Mouse (Mus musculus) gastrocnemius, postnatal 36 days (tissue): ENCODE measurements around the gene Manbal. TPM values are rescaled to one million over a fixed set of nuclear protein-coding genes. Genes with fewer than 3 reads are reported as not detected.

Source experiments
- DNase-seq, 2 experiments: peaks; one replicate each; pipeline ENCODE4 v3.0.0; 2022
- intact Hi-C: fragments of 180-260 bp; cut with DNase I; formaldehyde crosslinking; loops from one replicate; pipeline ENCODE4 v1.15.1; 2025
- long read RNA-seq, 2 experiments: library from polyadenylated mRNA; stranded (forward); transcript quantifications; one replicate each; pipeline ENCODE4 v2.0.0; 2021
- total RNA-seq, 2 experiments: library from RNA; stranded (reverse); gene quantifications; 2 replicates each; pipeline ENCODE4 v1.2.3; 2021

Gene Manbal
- 10 to 100 TPM; 15.3 to 15.6 TPM for total RNA-seq
- long read RNA-seq, experiment 1, transcript Manbal-201 (3 exons, 1,107 nt), result major isoform, 23 of 32 reads
- long read RNA-seq, experiment 1, partial matches to known transcripts, result 6 of 32 reads
- long read RNA-seq, experiment 1, other reads (novel, unspliced or antisense), result 3 of 32 reads
- long read RNA-seq, experiment 2, transcript Manbal-201 (3 exons, 1,107 nt), result major isoform, 24 of 41 reads
- long read RNA-seq, experiment 2, partial matches to known transcripts, result 14 of 41 reads
- long read RNA-seq, experiment 2, other reads (novel, unspliced or antisense), result 3 of 41 reads

DNA sequence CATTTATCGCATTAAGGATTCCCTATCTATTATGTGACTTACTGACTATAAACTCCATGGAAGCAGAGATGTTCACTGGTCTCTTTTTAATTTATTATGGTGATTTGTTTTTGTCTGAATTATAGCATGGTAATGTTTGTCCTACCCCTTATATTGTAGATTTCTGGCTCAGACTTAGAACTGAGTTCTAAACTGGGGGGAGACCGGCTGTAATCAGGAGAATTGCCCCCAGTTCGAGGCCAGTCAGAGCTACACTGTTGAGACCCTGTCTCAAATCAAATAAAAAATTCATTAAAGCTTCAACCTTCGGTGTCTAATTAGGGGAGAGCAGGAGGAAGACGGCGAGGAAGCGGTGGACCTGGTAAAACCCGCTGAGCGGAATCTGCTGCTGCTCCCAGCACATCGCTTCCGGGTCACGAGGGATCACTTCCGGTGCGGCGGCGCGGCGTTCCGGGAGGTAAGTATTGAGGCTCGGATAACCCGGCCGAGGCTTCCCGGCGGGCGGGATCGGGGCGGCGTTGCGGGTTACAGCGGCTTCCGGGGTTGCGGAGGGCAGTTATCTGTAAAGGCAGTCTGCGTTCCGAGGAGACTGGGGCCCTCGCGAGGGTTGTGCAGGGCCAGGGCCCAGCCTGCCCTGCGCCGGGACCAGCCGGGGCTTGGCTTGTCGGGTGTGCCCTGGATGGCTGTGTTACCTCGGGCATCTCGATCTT is at the start of gene Manbal:
Gene Manbal (plus strand): TSS at position 411 of the 710 bp plus-strand sequence.
- DNase-seq, result peak; percentile 97
- intact Hi-C loops, result no loop called here

DNA sequence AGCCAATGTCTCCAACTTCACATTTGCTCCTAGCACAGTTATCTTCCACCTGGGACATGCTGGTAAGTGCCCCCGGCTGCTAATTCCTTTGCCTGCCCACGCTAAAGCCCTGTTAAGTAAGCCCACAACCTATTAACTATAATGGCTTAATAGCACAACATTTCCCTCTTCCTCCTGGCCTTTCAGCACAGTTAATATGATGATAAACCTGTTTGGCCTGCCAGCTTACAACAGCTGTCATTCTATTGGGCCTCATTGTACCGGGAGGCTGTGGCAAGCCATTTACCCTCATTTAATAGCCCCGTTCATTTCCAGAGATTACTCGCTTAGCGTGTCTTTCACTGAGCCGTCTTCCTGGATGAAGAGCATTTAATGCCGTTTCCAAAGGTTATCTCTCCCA is 47.3 kb upstream of the Manbal start:
- intact Hi-C loops, result no loop called here
- no peak for DNase-seq

DNA sequence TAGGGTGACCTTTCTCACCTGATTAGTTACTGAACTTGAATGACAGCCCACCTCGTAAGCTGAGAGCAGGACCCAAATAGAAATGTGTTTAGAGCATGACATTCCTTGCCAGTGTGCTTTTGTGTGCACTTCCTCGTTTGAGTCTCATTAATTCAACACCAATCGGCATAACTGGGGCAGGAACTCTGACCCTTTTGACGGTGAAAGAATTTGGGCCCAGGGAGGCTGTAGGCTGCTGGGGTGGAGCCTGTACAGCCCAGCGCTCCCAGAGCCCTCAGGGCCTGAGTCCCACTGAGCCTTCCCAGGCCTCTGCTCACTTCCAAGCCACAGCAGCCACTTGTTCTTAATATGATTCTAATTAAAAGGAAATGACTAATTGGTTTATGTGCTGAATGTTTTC is 46.5 kb upstream of the Manbal start:
- no peak for DNase-seq
- intact Hi-C loops, result no loop called here

DNA sequence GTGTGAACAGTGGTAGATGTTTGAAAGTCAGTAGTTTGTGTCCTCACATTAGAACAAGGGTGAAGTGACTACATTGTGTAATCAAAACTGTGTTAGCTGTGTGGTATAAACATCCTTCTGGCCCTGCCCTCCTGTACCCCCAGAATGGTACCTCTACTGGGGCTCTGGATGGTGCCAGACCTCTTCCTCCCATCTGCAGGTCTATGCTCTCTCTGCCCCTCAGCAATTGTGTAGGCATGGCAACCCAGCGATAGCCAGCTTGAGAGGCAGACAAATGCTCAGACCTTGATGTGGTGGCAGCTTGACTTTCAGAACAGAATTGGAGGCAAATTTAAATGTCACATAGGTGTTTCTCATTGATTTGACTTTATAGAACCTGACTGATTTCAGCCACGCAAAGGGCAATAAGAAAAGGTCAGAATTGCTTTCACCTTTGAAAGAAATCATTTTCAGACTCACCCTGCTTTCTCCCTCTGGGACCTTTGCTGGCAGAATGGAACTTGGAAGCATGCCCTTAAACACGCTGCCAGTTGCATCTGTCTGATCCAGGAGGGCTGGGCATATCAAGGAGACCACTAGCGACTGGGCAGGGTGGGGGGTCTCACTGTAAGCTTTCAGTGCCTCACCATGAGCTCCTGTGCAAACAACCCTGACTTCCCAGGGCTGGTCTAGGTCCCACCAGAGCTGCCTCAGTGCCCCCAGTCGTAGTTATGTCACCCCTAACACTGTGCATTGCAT is 45.2 kb upstream of the Manbal start:
- intact Hi-C loops, result no loop called here
- DNase-seq, result no peak

DNA sequence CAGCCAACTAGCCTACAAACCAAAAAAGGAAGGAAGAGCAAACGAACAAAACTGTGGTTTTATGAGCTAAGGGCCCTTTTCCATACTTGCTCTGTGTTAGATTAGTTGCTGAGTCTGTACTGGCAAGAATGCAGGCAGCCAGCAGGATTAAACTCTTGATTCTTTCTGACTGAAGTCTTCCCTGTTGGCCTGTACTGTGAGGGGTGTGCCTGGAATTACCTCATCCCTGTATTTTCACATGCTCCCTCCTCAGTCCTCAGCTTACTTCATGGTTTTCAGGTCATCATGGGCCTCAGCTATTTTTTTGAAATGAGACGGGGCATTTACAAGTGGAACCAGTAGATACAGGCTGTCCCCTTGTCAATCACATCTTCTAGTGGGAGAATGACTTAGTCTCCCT is 42.2 kb upstream of the Manbal start:
- intact Hi-C loops, result no loop called here
- no peak for DNase-seq

DNA sequence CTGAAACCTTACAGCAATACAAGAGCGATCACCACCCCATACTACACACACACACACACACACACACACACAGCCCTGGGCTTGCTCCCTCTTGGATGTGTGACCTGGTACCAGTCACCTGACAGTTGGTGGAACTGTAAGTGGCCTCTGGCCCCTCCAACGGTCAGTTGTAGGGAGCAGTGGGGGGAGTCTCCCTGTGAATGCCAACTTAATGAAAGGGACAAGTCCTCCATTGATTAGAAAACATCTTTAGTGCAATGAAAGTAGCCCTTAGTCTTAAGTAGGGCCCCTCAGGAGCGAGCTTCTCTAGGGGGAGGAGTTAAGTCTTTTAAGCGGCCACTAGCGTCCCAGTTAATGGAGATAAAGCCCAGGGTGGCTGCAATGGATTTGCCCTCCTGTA is 39.3 kb upstream of the Manbal start:
- DNase-seq, result no peak
- intact Hi-C loops, result no loop called here

DNA sequence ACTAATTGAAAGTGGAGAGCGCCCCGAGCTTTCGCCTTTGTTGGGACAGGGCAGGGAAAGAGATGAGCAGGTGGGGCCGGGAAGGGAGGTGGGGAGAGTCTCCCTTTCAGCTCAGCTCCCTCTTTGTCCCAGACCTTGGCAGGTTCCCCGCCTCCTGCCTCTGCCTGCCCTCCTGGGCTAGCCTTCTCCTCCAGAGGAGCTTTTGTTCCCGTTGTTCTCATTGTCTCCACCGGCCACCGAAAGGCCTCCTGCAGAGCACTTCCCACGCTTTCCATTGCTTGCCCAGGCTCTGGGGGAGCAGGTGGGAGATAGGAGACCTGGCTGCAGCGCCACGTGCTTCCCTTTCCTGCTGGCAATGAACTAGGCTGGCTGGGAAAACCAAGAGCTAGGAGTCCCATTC is 38.8 kb upstream of the Manbal start:
- DNase-seq, result no peak
- intact Hi-C loops, result no loop called here

DNA sequence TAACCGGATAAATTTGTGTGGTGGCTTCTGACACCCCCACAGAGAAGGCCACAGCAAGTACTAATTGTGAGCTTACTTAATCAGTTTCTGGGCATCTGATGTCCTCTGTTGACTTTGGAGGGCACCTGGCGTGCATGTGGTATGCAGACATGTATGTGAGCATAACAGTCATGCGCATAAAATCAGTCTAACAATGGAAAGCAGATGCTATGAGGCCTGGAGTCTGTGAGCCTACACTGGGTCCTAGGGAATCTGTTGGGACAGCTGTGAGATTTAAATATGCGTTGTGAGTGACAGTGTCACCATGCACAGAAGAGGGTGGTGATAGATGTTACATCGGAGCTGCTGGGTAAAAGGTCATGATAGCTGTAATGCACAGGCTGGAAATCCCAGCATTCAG is 35.3 kb upstream of the Manbal start:
- DNase-seq, result no peak
- intact Hi-C loops, result no loop called here

DNA sequence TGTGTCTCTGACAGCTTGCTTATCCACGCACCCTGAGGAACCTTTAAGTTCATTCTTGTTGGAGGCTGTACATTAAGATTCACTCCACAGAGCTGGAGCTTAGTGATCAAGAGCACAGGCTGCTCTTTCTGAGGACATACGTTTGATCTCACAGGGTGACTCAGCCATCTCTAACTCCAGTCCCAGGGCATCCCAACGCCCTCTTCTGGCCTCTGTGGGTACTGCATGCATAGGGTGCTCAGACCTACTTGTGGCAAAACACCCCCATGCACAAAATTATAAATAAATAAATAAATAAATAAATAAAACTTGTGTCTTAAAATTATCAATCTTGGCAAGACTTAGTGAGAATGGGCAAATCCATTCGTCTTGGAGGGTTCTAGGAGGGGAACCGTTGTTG is 28.7 kb upstream of the Manbal start:
- intact Hi-C loops, result loop anchor here (2.0 kb wide), 1 partner anchor 50 kb away; no protein-coding TSS in a partner anchor
- peak; percentile 54 to 58 for DNase-seq

DNA sequence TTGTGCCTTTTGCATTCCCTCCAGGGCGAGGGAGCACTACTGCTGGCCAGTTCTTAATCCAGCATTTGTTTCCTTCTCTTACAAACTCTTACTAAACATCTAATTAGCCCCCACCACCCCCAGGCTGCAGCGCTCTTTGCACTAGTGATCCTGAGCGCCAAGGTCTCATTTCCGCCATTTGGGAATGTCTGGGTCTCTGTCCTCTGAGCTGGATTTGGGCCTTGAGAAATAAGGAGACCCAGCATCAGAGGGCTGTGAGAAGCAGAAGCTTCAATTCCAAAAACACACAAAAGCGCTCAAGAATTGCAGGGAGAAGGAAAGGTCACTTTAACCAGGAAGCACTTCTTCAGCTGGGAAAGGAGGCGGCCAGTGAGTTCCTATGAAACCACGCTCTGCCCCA is 27.9 kb upstream of the Manbal start:
- DNase-seq, result no peak
- intact Hi-C loops, result loop anchor here (2.0 kb wide), 1 partner anchor 51 kb away; no protein-coding TSS in a partner anchor

DNA sequence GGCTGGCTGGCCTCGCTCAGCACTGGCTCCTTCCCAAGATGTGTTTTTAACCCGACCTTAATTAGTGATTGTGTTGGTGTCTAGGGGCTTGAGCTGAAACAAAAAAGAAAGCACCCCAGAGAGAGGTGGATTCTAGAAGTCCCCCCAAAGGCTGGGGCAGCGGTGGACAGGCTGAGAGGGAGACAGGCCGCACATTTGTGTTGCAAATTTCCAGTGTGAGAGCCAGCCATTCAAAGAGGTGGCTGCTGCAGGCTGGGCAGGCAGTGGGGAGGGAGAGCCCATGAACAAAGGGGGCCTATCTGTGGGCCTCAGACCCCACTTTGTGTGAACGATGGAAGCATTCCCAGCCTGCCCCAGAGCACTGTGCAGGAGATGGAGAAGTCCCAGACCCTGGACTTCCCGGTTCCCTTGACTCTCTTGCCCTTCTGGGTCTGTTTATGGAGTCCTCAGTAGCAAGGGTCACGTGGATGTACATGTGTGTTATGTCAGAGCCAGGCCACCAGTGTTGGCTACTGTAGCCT is 27.1 kb upstream of the Manbal start:
- intact Hi-C loops, result loop anchor here (2.0 kb wide), 1 partner anchor 233 kb away; no protein-coding TSS in a partner anchor

DNA sequence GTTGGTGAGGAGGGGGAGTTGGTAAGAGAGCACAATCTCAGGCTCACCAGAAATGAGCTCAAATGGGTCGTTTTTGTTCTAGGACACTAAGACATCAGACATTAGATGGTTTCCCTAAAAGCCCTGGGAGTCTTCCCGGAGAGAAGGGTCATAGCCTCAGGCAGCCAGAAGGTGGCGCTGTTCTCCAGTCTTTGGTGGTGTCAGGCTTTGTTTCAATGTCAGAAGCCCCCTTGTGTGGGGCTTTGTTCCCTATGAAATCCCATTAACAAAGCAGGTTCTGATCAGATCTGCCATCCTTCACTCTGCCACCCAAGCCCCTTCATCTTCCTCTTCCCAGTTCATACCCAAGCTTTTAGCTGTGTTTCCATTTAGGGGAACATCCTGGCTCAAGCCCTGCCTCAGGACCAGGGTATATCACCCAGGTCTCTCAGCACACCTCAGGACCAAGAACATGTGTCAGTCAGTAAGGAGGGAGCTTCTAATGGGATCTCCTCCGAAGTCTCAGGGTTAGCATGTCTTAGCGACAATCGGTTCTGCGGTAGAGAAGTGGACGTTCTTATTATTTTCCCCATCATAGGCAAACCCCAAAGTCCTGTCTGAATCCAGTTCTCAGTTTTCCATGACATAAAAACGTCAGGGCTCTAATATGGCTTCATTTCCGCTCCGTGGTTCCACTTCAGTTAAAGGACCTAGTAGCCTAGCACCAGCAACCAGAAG is 25.7 kb upstream of the Manbal start:
- peak; percentile 49 to 57 for DNase-seq
- intact Hi-C loops, result loop anchor here (2.0 kb wide), 1 partner anchor 231 kb away; no protein-coding TSS in a partner anchor

More for the DNA sequence above, 27.1 kb upstream of the Manbal start:
- DNase-seq, result no peak

DNA sequence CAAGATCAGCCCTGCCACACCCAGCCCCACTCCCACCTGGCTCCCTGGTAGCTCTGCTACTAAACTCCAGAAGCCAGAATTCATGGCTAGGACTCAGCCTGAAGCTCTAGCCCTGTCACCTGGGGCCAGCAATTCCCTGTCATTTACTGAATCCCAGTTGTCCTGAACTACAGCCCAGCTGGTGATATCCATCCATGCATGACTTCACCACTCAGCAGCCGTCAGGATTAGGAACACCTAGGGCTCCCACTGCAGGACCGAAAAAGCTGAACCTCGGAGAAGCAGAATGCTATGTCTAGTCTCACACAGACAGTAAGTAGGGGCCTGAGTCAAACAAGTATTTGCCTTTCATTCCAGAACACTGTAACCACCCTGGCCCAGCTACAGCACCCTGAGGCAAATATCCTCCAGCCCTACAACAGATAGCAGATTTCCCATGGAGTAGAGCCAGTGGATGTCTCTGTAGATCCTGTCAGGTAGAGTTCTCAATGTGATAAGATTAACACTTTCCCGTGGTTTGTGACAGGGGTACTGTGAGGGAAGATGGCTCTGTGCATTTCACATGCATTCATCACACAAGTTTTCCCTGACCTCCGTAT is 25.0 kb upstream of the Manbal start:
- intact Hi-C loops, result no loop called here
- DNase-seq, result no peak

DNA sequence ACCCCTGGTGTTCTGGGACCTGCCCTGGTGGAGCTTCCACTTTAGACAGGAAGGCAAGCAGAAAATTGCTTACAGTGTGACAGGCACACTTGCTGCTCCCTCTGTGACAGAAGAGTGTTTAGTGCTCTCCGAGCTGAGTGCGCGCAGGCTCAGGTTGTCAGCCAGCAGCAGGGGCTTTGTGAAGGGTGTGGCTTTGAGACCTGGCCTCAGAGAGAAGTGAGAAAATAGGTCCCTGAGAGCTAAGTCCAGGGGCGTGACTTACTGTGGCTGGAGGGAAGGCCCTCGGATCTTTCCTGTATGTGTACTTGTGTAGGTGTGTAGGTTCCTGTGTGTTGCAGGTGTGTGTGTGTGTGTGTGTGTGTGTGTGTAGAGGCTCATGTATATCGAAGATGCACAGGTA is 24.1 kb upstream of the Manbal start:
- intact Hi-C loops, result loop anchor here (1.0 kb wide), 1 partner anchor 114 kb away; no protein-coding TSS in a partner anchor
- DNase-seq, result no peak

DNA sequence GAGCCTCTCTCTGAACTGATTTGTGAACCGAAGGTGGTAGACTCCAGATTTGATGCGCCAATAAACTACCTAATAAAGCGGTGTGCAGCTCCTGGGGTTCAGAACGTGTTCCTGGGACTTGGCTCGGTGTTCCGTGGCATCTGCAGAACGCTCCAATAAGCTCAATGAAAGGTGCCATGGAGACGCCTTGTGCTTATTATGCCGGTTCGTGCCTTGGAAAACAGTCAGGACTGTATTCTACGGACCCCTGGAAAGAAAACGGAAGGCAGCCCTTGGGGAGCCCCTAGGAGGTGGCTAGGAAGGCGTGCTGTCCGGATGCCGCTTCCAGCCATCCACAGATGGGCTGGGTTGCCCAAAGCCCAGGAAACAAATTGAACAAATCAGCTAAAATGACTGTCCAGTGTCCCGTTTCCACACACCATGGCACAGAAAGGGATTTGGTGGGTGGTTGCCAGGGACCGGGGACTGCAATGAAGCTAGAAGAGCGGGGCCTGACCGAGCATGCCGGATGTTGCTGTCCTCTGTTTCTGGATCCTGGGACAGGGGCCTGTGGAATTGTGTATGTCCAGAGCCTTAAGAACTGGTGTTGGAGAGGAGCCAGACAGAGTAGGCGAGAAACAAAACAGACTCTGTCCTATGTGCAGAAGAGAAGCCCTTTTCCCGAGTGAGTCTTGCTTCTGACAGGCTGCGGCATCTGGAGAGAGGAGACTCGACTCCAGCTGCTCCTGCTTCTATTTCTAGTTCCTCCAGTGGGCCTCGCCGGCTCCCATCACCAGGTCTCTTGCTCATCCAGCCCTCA is 19.8 kb upstream of the Manbal start, which contains the start of gene Ghrh:
Gene Ghrh (minus strand): TSS at position 146 of the 799 bp plus-strand sequence.
- intact Hi-C loops, result no loop called here
- DNase-seq, result peak in 1 of 2 experiments; percentile 20

DNA sequence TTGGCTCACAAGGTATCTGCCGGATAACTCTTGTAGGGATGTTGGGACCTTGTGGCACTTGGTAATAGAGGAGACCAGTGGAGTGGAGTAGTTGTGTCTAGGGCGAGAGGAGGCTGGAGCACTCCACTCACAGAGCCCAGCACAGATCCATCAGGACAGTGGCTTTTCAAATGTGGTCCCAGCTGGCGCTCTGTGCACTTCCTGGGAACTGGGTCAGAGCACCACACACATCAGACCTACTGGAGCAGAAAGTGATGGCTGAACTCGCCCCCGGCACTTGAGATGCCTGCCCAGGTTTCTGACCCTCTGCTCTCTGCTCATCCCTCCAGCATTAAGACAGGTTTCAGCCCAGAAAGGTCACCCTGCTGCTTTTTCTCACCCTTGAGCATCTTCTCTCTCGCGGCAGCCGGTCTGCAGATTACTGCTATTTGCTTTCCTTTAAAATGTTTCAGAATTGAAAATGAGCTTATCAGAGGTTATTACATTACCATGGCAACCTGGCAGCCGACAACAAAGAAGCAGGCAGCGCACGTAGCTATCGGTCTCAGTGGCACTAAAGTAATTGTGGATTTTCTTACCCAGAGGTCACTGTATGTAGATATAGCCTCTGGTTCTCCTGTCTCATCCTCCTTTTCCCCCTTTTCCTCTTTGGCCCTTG is 18.1 kb upstream of the Manbal start:
- intact Hi-C loops, result no loop called here
- DNase-seq, result no peak

DNA sequence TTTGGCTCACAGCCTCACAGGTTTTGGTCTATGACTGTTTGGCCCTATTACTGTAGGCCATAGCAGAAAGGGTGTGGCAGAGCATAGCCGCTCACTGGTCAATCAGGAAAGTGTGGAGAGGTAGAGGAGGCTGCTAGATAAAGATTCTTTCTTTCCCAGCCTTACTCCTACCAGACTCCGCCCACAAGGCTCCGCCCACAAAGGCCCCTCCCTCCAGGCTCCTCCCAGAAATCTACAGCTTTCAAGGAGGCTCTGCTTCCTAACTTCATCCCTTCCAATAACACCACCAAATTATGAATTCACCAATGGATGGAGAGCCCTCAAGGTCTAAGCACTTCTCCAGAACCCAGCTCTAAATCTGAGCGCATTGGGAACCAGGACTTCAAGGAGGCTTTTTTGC is 14.2 kb upstream of the Manbal start:
- no peak for DNase-seq
- intact Hi-C loops, result no loop called here

DNA sequence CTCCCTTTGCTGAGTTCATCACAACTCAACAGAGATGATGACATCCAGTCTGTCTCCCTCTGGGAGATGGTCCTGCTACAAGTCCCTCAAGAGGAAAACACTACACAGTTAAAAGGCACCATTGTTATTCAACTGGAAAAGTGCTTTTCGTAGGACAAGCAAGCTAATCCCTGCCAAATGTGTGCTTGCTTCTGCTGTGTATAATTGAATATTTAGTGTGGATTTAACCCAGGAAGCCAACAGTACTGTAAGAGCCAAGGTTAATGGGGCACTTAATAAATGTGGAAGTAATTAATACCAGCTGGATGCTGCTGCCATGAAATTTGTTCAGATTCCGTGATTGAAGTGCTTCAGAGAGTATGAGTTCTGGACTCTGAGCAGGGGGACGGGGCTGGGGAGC is 13.3 kb upstream of the Manbal start:
- intact Hi-C loops, result no loop called here
- no peak for DNase-seq
